Mouse (Mus musculus) MEL (cell line): ENCODE measurements around the gene Rdh16. TPM values are rescaled to one million over a fixed set of nuclear protein-coding genes. Genes with fewer than 3 reads are reported as not detected.

Experiments
- DNase-seq: peaks from one replicate; pipeline ENCODE4 v3.0.0; 2011; ENCODE audit warnings: low read depth, low spot score
- H3K27ac ChIP-seq: 2 replicates; pipeline ENCODE4 v1.5.1; 2012; ENCODE audit warnings: low read depth, mild to moderate bottlenecking, control low read depth, low read length, moderate library complexity; ENCODE audit not compliant: control insufficient read depth
- H3K27me3 ChIP-seq, 2 experiments: fragments of 150-350 bp in 1 of 2; sonication (generic) in 1 of 2; 2 replicates each; pipeline ENCODE4 v1.6.1; 2012; ENCODE audit warnings: low read length in 2 of 2, mild to moderate bottlenecking in 2 of 2, improper control_type of control experiment in 1 of 2, moderate library complexity in 1 of 2; ENCODE audit not compliant: insufficient read depth in 2 of 2, control insufficient read depth in 1 of 2
- H3K36me3 ChIP-seq, 2 experiments: 2 replicates each; pipeline ENCODE4 v1.6.1; 2012 to 2014; ENCODE audit warnings: low read length in 2 of 2, improper control_type of control experiment in 1 of 2, inconsistent platforms in 1 of 2, mild to moderate bottlenecking in 1 of 2; ENCODE audit not compliant: insufficient read depth in 2 of 2, control insufficient read depth in 1 of 2
- H3K4me1 ChIP-seq, 2 experiments: fragments of 150-350 bp in 1 of 2; sonication (generic) in 1 of 2; 2 replicates each; pipeline ENCODE4 v1.6.1; 2012; ENCODE audit warnings: low read length in 2 of 2, improper control_type of control experiment in 1 of 2, mild to moderate bottlenecking in 1 of 2; ENCODE audit not compliant: insufficient read depth in 2 of 2, control insufficient read depth in 1 of 2
- H3K4me3 ChIP-seq, 2 experiments: fragments of 150-350 bp in 1 of 2; sonication (generic) in 1 of 2; 2 replicates each; pipeline ENCODE4 v1.5.1; 2012; ENCODE audit warnings: low read depth in 2 of 2, low read length in 2 of 2, mild to moderate bottlenecking in 2 of 2, moderate library complexity in 2 of 2, control low read depth in 1 of 2, improper control_type of control experiment in 1 of 2; ENCODE audit not compliant: control insufficient read depth in 1 of 2, insufficient read depth in 1 of 2
- H3K79me2 ChIP-seq: 2 replicates; pipeline ENCODE4 v1.6.1; 2012; ENCODE audit warnings: mild to moderate bottlenecking, low read length, moderate library complexity; ENCODE audit not compliant: control insufficient read depth, poor library complexity, insufficient read depth
- H3K9ac ChIP-seq: 2 replicates; pipeline ENCODE4 v1.6.1; 2012; ENCODE audit warnings: low read depth, mild to moderate bottlenecking, control low read depth, low read length, moderate library complexity; ENCODE audit not compliant: control insufficient read depth, poor library complexity, severe bottlenecking
- H3K9me3 ChIP-seq: fragments of 150-350 bp; sonication (generic); replicated peaks from 2 replicates; pipeline ENCODE4 v1.6.1; 2012; ENCODE audit warnings: mild to moderate bottlenecking, low read length, improper control_type of control experiment, moderate library complexity; ENCODE audit not compliant: insufficient read depth
- BHLHE40 ChIP-seq: IDR thresholded peaks from 2 replicates; pipeline ENCODE4 v1.6.1; 2012; ENCODE audit warnings: low read depth, mild to moderate bottlenecking, inconsistent platforms, low read length, improper control_type of control experiment, borderline replicate concordance
- CHD1 ChIP-seq: IDR thresholded peaks from 2 replicates; pipeline ENCODE4 v1.6.1; 2012; ENCODE audit warnings: low read depth, mild to moderate bottlenecking, inconsistent platforms, low read length, improper control_type of control experiment
- CHD2 ChIP-seq: IDR thresholded peaks from 2 replicates; pipeline ENCODE4 v1.6.1; 2011; ENCODE audit warnings: low read length, improper control_type of control experiment
- ELF1 ChIP-seq: IDR thresholded peaks from 2 replicates; pipeline ENCODE4 v1.6.1; 2014; ENCODE audit warnings: low read depth, mild to moderate bottlenecking, inconsistent platforms, low read length, improper control_type of control experiment, moderate library complexity
- EP300 ChIP-seq, 2 experiments: IDR thresholded peaks; 2 replicates each; pipeline ENCODE4 v1.6.1; 2011; ENCODE audit warnings: improper control_type of control experiment in 2 of 2, low read length in 2 of 2, low read depth in 1 of 2, mild to moderate bottlenecking in 1 of 2
- ETS1 ChIP-seq: IDR thresholded peaks from 2 replicates; pipeline ENCODE4 v1.6.1; 2012; ENCODE audit warnings: low read depth, mild to moderate bottlenecking, inconsistent platforms, low read length, improper control_type of control experiment, moderate library complexity
- MEF2A ChIP-seq: IDR thresholded peaks from 2 replicates; pipeline ENCODE4 v1.6.1; 2014; ENCODE audit warnings: low read depth, mild to moderate bottlenecking, inconsistent platforms, low read length, improper control_type of control experiment; ENCODE audit not compliant: poor library complexity, insufficient replicate concordance, severe bottlenecking; ENCODE audit errors: extremely low read depth
- MXI1 ChIP-seq: IDR thresholded peaks from 2 replicates; pipeline ENCODE4 v1.6.1; 2011; ENCODE audit warnings: mild to moderate bottlenecking, low read depth, low read length, improper control_type of control experiment
- MYB ChIP-seq: IDR thresholded peaks from 2 replicates; pipeline ENCODE4 v1.6.1; 2011; ENCODE audit warnings: mild to moderate bottlenecking, low read depth, low read length, improper control_type of control experiment
- MYC ChIP-seq: IDR thresholded peaks from 2 replicates; pipeline ENCODE4 v1.6.1; 2011; ENCODE audit warnings: low read depth, mild to moderate bottlenecking, low read length, improper control_type of control experiment, moderate library complexity
- NRF1 ChIP-seq: IDR thresholded peaks from 2 replicates; pipeline ENCODE4 v1.6.1; 2014; ENCODE audit warnings: low read depth, mild to moderate bottlenecking, inconsistent platforms, low read length, improper control_type of control experiment, moderate library complexity; ENCODE audit not compliant: poor library complexity, insufficient read depth, severe bottlenecking
- POLR2A ChIP-seq, 2 experiments: IDR thresholded peaks; 2 replicates each; pipeline ENCODE4 v1.6.1; 2011 to 2012; ENCODE audit warnings: low read length in 2 of 2, mild to moderate bottlenecking in 2 of 2, control low read depth in 1 of 2, improper control_type of control experiment in 1 of 2, low read depth in 1 of 2, moderate library complexity in 1 of 2; ENCODE audit not compliant: control insufficient read depth in 1 of 2, insufficient read depth in 1 of 2, poor library complexity in 1 of 2
- RAD21 ChIP-seq: IDR thresholded peaks from 2 replicates; pipeline ENCODE4 v1.6.1; 2011; ENCODE audit warnings: mild to moderate bottlenecking, low read depth, low read length, improper control_type of control experiment
- RCOR1 ChIP-seq: IDR thresholded peaks from 2 replicates; pipeline ENCODE4 v1.6.1; 2012; ENCODE audit warnings: low read depth, mild to moderate bottlenecking, inconsistent platforms, low read length, improper control_type of control experiment
- SMC3 ChIP-seq: IDR thresholded peaks from 2 replicates; pipeline ENCODE4 v1.6.1; 2011; ENCODE audit warnings: low read depth, low read length, improper control_type of control experiment
- TCF12 ChIP-seq: IDR thresholded peaks from 2 replicates; pipeline ENCODE4 v1.6.1; 2014; ENCODE audit warnings: low read depth, mild to moderate bottlenecking, inconsistent platforms, low read length, improper control_type of control experiment, moderate library complexity
- UBTF ChIP-seq: IDR thresholded peaks from 2 replicates; pipeline ENCODE4 v1.6.1; 2012; ENCODE audit warnings: low read depth, mild to moderate bottlenecking, inconsistent platforms, low read length, improper control_type of control experiment, moderate library complexity, borderline replicate concordance; ENCODE audit not compliant: insufficient read depth
- ZNF384 ChIP-seq: IDR thresholded peaks from 2 replicates; pipeline ENCODE4 v1.6.1; 2012; ENCODE audit warnings: low read depth, mild to moderate bottlenecking, inconsistent platforms, low read length, improper control_type of control experiment
- polyA plus RNA-seq, 2 experiments: library from polyadenylated mRNA; stranded (reverse) in 1 of 2; unstranded in 1 of 2; fragments of >175 nt in 1 of 2; fragments of >200 nt in 1 of 2; gene quantifications; 2 replicates each; pipeline versions ENCODE4 v1.2.1 to v1.2.4; 2012; ENCODE audit warnings: low replicate concordance in 2 of 2, low read depth in 1 of 2; ENCODE audit not compliant: insufficient read length in 2 of 2, insufficient read depth in 1 of 2, missing spikeins in 1 of 2
- total RNA-seq: library from RNA; depleted of rRNA; stranded (reverse); fragments of 300-350 nt; gene quantifications from 2 replicates; pipeline ENCODE4 v1.2.3, GENCODE M21; 2012

The Rdh16 gene
- total and polyA plus RNA-seq, 3 experiments = not detected

GRCm38 (mm10) chr10:127886551-127886950, 85.6 kb downstream of the Rdh16 start:
- DNase-seq = no peak
- Histone ChIP-seq H3K9ac (no peak overlapping the region), H3K27me3 (peaks cover 3 to 7% of the 10 kb centered on the region in 2 experiments), H3K79me2 (no peaks in the 10 kb centered on the region), H3K9me3 (no peaks in the 10 kb centered on the region), H3K27ac (no peak overlapping the region), H3K4me3 (no peak overlapping the region), H3K4me1 (no peaks in the 10 kb centered on the region), H3K36me3 (no peaks in the 10 kb centered on the region)
- no peak for TF ChIP-seq EP300 (IDR thresholded peaks at IDR 0.05; ENCODE audit: low read depth in 1 of 2, low read length in 2 of 2)
- no peak for TF ChIP-seq SMC3
- no peak for TF ChIP-seq RAD21
- TF ChIP-seq ETS1 = no peak
- TF ChIP-seq MYB = no peak
- no peak for TF ChIP-seq CHD1
- TF ChIP-seq RCOR1 = no peak
- TF ChIP-seq MYC = no peak
- no peak for TF ChIP-seq UBTF
- TF ChIP-seq MXI1 = no peak
- no peak for TF ChIP-seq TCF12

- Histone ChIP-seq H3K4me1 (no peaks in the 10 kb centered on the region), H3K27me3 (peaks cover 5 to 7% of the 10 kb centered on the region in 2 experiments)
- TF ChIP-seq MEF2A (no peak), ELF1 (no peak), BHLHE40 (no peak), ZNF384 (no peak), POLR2A (IDR thresholded peaks at IDR 0.05; ENCODE audit: control insufficient read depth in 1 of 2, insufficient read depth in 1 of 2, low read depth in 1 of 2, low read length in 2 of 2, poor library complexity in 1 of 2) (no peak), NRF1 (no peak), CHD2 (no peak)
- TF ChIP-seq, all 39 proteins: peak for 0
- Histone ChIP-seq H3K9ac (no peak overlapping the region), H3K36me3 (no peaks in the 10 kb centered on the region), H3K79me2 (no peaks in the 10 kb centered on the region), H3K27ac (no peak overlapping the region), H3K9me3 (no peaks in the 10 kb centered on the region), H3K4me3 (no peak overlapping the region)
- DNase-seq = no peak
These were observed 86.0 kb downstream of the Rdh16 start for GRCm38 (mm10) chr10:127886971-127887370.
